Mouse (Mus musculus) right cerebral cortex, postnatal 36 days (tissue): Measurements from ENCODE around the gene Thrap3.
A peak's percentile ranks its signal among the peaks of the same experiment; 100 is the strongest.

Experiments used
- DNase-seq, 2 experiments: peaks; one replicate each; pipeline ENCODE4 v3.0.0; 2022; ENCODE audit warnings: low spot score in 2 of 2, mixed read lengths in 1 of 2

Gene Thrap3

DNA sequence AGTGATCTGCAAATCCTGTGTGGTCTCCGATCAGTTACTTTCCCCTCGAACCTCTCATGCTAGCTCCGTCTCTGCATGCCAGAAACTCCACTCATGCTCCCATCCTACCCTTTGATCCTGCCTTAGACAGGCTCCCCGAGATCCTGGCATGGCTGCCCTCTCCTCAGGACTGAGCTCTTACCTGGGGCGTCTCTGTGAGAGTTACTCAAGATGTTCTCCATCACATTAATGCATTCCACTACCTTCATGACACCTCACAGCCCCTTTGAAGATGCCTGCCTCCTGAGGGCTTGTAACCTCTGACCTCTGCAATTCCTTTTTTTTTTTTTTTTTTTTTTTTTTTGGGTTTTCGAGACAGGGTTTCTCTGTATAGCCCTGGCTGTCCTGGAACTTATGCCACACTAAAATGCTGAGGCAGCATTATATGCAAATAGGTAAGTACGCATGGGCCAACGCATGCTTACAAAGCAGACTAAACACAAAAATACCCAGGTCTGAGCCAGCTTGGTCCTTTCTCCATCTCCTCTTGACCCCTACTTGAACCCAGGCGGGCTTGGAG is 55.5 kb downstream of the Thrap3 start:
- no peak for DNase-seq

DNA sequence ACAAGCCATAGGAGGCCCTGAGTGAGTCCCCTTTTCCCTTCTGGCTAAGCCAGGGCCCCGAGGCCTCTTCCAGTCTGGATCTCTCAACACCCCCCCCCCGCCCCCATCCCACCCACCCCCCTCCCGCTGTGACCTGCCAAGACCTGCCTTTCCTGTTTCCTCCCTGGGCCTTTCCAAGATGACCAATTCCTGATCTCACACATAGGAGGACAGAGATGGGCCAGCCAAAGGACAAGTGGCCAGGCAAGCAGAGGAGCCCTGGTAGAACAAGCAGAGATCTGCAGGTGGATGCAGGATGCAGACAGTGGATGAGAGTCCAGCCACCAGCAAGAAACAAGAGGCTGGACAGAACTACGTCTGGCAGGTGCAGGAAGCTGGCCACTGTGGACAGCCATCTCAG is 57.2 kb downstream of the Thrap3 start:
- DNase-seq, result no peak

DNA sequence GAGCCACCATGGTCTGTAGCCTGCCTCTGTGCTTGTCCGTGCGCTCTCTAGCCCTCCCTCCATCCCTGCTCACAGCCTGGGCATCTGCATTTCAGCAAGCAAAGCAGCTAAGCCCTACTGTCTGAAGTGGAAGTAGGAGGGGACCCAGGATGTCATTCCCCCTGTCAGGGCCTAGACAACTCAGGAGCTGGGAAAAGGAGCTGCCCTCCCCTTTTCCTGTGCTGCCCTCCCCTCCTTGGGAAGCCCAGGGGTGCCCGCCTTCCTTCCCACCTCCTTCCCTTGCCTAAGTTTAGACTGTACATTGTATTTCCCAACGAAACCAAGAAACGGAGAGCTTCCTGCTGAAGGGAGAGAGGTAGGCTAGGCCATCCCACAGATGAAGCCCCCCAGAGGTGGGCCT is 61.5 kb downstream of the Thrap3 start:
- DNase-seq, result no peak

DNA sequence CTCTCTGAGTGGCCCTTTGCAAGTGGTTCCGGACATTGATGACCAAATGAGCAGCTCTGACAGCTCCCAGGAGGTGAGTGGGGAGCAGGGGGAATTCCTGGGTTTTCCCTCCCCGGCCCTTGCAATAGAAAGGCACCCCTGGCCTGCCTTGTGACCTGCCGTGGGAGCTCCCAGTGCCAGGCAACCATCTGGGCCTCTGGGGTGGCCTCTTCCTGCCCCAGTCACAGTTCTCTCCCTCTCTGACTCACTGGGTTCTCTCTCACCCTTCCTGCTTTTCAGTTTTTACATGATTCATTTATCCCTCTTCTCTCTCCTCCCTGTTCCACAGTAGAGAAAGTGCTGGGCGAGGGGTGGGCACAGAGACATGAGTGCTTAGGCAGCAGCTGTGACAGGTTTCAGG is 64.8 kb downstream of the Thrap3 start:
- DNase-seq, result no peak

DNA sequence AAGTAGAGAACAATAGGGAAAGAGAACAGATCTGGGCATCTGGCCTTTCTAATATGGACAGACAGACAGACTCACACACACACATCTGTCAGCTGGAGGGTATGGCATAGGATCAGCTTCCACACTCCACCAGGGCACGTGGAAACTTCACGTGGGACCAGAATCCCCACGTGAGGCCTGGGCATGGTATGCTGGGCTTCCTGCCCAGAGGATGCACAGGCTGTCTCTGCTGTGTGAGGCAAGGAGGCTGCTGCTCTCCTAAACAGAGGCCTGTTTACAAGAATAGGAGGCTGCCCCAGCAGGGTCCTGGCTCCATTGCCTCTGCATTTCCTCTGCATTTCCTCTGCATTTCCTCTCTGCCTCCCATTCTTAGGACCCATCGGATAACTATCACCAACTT is 67.9 kb downstream of the Thrap3 start:
- no peak for DNase-seq

DNA sequence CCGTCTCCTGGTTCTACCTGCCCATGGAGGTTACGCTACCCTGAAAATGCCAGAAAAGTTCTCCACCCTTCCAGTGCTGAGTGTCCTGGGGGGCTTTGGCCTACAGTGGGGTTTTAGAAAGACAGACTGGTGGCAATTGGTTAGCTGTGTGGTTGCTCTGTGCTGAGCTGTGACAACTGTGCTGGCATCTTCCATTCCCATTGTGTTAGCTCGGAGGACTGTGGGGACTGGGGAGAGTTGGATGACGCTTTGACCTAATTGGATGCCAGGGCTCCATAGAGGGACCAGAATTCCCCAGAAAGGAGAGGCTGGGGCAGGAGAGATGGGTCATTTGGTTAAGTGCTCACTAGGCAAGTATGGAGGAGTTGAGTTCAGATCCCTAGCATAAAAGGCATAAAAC is 68.3 kb downstream of the Thrap3 start:
- DNase-seq, result no peak

DNA sequence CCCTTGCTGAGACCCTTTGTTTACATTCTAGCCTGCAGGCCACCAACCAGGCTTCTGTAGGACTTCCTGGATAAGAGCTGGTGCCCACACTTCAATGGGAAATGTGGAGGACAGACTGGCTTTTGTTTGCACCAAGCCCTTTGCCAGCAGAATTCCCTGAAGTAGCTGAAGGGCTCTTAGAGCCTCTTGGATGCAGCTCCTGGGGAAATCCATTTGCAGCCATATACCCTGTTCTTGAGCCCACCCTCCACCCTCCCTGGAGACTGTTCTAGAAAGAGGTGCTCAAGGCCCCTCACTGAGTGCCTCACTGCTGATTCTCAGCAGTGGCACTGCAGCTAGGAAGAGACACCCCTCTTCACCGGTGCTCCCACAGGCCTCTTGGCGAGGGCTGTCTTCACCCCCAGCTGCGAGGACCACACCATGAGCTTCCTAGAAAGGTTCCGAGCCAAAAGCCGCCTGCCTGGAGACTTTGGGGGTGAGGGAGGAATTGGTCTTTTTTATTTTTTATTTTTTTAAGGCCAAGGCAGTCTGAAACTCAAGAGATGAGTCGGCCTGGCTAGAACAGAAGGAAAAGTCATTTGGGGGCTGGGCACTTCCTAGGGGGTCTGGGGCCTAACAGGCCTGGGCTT is 69.8 kb downstream of the Thrap3 start:
- no peak for DNase-seq

DNA sequence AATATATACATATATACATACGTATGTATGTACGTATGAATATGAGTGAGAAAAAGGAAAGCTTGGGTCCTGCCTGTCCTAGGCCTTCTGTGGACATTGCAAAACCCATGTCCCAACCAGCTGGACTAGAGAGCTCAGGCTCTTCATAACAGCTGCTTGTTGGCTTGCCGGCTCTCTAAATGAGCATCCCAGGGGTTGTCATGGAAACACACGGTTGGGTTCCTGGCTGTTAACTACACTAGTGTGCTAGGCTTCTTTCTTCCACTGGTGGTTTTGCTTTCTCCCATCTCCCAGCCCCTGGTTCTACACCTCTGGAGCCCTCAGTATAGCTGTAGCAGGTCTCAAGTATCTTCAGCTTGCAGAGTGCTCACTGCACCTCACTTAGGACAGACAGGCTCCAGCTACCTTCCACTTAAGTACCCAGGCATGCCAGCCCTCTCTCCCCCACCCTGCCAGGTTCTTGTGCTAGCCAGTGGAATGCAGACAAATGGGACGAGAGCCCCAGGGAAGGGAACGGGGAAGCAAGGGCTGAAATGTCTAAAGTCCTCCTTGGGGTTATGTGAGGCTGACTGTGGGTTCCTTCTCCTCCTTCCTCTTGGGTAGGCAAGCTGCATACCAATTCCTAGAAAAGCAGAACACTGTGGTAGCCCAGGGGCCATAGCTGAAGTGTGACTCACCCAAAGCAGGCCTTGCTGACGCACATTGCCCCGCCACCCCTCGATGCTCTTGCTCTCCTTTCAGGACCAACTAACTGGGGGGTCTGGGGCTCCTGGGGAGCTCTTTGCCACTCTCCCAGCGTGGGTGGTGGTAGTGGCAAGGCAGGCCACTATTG is 71.1 kb downstream of the Thrap3 start:
- peak in 1 of 2 experiments; percentile 57 for DNase-seq

DNA sequence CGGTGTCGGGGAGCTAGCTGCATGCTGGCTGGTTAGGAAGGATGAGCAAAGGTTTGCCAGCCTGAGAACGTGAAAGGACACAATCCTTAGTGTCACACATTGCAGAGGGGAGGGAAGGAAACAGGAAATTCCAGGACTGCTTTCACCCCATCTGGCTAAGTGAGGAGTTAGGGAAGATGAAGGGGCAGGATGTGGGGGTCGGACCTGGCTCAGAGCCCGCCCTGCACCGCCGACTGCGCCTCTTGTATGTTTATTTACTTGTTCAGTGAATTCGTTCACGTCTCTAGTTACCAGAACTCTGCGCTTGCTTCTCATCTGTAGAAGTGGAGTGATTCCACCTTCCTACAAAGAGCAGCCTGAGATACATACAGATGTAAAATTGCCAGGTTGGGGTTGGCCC is 72.1 kb downstream of the Thrap3 start:
- DNase-seq, result no peak

DNA sequence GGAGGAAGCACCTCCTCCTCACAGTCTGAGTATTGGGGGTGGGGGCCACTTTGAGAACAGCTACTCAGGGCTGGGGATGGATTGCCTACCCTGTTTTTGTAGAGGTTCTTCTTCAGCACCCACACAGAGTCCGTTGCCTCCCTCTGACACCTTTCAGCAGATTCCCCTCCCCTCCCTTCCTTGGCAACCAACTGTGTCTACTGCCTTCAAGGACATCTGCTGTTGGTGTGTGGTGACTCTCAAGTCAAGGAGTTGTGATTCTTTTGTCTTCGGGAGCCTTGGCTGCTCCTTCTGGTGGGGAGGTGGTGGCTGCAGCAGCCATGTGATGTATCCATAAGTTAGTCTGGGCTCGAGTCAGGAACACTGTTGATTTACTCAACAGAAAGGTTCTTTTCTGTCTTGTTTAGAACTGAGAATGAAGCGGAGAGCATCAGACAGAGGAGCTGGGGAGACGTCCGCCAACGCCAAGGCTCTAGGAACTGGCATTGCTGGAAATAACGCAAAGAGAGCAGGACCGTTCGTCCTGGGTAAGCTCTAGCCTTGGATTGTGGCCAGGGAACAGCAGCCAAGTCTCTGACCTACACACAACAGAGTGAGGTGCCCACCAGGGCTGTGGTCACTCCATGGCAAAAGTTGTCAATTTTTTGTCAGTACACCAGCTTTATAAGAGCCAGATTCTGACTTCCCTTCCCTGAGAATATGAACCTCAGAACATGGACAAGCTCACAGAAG is 79.1 kb downstream of the Thrap3 start:
- peak; percentile 33 to 48 for DNase-seq

DNA sequence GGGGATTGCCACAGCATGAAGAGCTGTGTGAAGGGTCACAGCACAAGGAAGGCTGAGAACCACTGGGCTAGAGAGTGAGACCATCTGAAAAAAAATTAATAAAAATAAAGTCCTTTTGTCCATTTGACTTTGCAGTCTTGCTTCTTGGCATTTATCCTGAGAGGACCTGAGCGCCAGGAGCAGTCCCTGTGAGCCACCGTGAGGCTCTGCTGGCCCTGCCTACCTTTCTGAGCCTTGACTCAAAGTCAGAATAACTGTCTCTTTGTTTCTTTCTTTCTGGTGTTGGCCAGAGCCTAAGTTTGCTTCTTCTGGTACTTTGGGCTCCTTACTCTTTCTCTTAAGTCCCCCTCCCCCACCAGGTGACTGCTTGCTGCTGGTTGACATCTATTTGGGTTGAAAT is 82.1 kb downstream of the Thrap3 start:
- no peak for DNase-seq

DNA sequence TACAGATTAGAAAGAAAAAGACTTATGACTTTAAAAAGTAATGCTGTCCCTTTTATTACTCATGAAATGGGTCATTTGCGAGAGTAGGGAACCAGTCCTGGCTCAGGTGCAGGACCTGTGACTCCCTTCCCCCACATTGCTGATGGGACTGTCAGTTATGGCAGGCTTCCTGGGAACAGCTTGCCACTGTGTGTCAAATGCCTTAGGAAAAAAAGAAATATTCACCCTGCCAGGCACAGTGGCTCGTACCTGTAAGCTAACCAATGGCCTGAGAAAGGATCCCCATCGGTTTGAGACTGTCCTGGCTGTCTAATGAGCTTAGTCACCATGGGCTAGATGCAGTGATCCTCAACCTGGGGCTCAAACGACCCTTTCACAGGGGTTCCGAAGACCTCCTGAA is 82.5 kb downstream of the Thrap3 start:
- DNase-seq, result no peak

DNA sequence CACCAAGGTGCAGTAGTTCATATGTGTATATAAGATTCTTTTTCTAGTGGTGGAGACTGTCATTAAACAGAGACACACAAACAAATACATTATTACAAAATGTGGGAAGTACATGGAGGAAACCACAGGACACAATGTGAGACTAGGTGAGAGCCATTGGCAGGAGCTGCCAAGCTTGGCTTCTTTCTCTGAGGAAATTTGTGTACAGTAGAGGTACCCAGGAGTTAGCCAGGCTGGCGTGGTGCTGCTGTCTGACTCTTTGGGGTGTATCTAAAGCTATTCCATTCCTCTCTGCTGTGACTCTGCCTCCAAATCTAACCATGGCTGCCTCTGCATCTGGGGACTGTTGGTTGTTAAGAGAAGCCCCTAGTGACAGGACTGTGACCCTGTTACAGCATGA is 83.5 kb downstream of the Thrap3 start:
- no peak for DNase-seq

DNA sequence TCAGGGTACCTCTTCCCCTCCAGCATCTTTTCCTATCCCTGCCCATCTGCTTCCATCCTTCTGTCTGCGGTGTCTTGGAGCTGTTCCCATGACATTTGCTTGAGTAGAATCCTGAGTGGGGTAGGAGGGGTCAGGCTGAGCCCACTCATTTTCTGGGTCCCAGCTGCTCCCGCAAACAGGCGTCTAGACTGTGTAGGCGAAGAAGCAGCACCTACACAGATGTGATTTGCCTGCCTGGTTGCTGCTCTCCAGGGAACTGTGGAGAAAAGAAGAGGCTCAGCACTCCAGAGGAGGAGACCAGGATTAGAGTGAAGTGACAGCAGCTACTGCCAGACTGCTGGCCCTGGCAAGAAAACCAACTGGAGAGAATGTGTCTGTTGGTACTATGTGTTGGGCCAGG is 83.9 kb downstream of the Thrap3 start:
- DNase-seq, result peak; percentile 79 to 82

DNA sequence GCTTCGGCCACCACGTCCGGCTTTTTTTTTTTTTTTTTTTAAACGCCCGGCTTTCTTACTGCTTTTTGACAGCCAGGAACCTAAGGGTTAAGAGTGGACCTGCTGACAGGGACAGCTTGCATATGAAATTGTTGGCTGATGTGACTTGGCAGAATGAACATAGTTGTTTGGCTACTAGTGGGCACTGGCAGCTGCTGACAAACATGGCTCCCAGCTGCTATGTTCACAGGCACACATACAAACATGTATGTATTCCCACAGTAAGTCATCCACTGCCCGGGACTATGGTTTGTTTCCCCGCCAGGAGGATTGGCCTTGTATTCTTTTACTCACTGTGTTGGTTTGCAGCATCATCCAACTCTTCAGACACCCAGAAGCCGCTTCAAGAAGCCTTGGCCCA is 85.4 kb downstream of the Thrap3 start:
- DNase-seq, result no peak

DNA sequence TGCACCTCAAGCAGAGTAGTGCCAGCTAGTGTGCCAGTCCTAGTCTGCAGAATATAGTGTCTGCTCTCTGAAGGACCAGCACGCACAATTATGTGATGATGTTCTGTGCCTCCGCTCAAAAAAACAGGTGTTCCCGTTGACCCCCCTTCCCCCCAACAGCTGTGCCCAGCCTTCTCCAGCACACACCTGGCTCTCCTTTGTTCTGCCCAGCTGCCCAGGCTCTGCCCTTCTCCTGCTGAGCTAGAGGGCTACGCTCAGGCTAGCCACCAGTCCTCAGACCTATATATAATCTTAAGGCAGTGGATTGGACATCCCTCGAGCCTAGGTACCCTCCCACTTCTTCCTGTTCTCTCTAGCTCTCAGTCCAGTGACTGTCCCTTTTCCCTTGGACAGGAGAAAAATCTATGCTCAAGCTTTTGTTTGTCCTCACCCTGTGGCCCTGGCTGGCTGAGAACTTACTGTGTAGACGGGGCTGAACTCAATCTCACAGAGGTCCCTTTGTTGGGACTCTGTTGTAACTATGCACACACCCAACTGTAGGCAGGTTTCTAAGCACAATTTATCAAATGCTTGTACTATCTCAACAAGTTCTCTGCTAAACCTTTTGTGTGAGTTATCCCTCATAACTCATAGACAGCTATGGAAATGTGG is 86.6 kb downstream of the Thrap3 start:
- no peak for DNase-seq

DNA sequence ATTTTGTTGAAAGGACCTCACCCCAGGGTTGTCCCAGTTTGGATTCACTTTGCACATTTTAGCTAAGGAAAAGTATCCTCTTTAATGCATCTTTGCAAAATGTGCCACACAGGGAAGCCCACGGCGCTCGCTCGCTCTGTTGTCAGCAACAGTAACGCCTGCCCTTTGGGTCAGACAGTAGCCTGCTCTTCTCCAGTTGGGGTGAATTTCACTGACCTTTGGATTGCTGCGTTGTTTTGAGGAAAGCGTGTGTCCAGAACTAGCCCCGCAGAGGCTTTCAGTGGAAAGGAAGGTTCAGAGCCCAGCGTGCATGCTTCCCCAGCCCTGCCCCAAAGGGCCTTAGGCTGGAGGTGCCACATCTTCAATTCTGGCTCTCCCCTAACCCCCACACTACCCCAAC is 87.1 kb downstream of the Thrap3 start:
- DNase-seq, result no peak
